Comparison of ENCODE assay signal across 12 mouse cellular contexts in genomic region chr2:170404781-170405573, GRCm38 (mm10). TPM values are rescaled to one million over a fixed set of nuclear protein-coding genes. Genes with fewer than 3 reads are reported as not detected.
DNase-seq lines count a peak whose midpoint lies in the region; ATAC-seq and TF ChIP-seq lines count a peak whose summit lies in the region.
"Had no signal": no experiment of that assay in that cellular context is flagged by ENCODE, and none has a peak within 500 bp of the region (broad histone marks: within the 10 kb centered on the region; RNA-seq: fewer than 3 reads in every experiment).

No protein-coding gene starts in this region.

- no peak for TF ChIP-seq CTCF in left cerebral cortex, adult 2 months (IDR thresholded peaks at IDR 0.05)

- H3K9me3 ChIP-seq in embryonic facial prominence, embryonic 13.5 days = no peaks in the 10 kb centered on the region
- H3K9me3 ChIP-seq in hindbrain, embryonic 16.5 days (ENCODE audit: control insufficient read depth, low read length) = 0 out of 2 replicates have a peak, but pooled peaks cover under 1% of the 10 kb centered on the region
- no peaks in the 10 kb centered on the region for H3K9me3 ChIP-seq in neural tube, embryonic 15.5 days (replicated peaks)
- no peaks in the 10 kb centered on the region; the same call in 1 of the 2 replicates for H3K9me3 ChIP-seq in kidney, embryonic 16.5 days (ENCODE audit: low read length)
- H3K9me3 ChIP-seq: liver, embryonic 13.5 days had no signal

- H3K27me3 ChIP-seq in embryonic facial prominence, embryonic 13.5 days = peaks cover 10% of the 10 kb centered on the region; the same call in 1 of the 2 replicates
- no peaks in the 10 kb centered on the region for H3K27me3 ChIP-seq in hindbrain, embryonic 16.5 days (replicated peaks; ENCODE audit: control insufficient read depth, insufficient read depth, low read length)
- H3K27me3 ChIP-seq in neural tube, embryonic 15.5 days (replicated peaks) = no peaks in the 10 kb centered on the region
- peaks cover 2% of the 10 kb centered on the region; the same call in 1 of the 2 replicates for H3K27me3 ChIP-seq in kidney, embryonic 16.5 days (ENCODE audit: insufficient read depth, low read length)

- 0 out of 2 replicates have a peak overlapping the region, but pooled peaks have one; percentile 9 for H3K4me2 ChIP-seq in embryonic facial prominence, embryonic 13.5 days
- peak overlapping the region; percentile 44 for H3K4me2 ChIP-seq in hindbrain, embryonic 16.5 days (ENCODE audit: low read length)
- H3K4me2 ChIP-seq in neural tube, embryonic 15.5 days = peak overlapping the region; percentile 41
- no peak overlapping the region for H3K4me2 ChIP-seq in kidney, embryonic 16.5 days (replicated peaks; ENCODE audit: low read depth, low read length)
- H3K4me2 ChIP-seq: liver, embryonic 13.5 days had no signal

- intact Hi-C loops in left cerebral cortex, adult 2 months (cut with DNase I) = loop anchor here (5.0 kb wide), 2 partner anchors 102 to 288 kb away; no protein-coding TSS in a partner anchor
- intact Hi-C loops in left cerebral cortex, postnatal 14 days (cut with DNase I) = loop anchor here (5.0 kb wide), 1 partner anchor 288 kb away; no protein-coding TSS in a partner anchor
- intact Hi-C loops in left cerebral cortex, postnatal 4 days (cut with DNase I) = no loop called here

- peak overlapping the region; percentile 21; the same call in 1 of the 2 replicates for H3K4me3 ChIP-seq in left cerebral cortex, adult 2 months
- H3K4me3 ChIP-seq in embryonic facial prominence, embryonic 13.5 days = no peak overlapping the region
- H3K4me3 ChIP-seq in hindbrain, embryonic 16.5 days (ENCODE audit: low read length) = peak overlapping the region; percentile 25; the same call in 1 of the 2 replicates
- peak overlapping the region; percentile 5; the same call in 1 of the 2 replicates for H3K4me3 ChIP-seq in neural tube, embryonic 15.5 days (replicated peaks)
- H3K4me3 ChIP-seq in kidney, embryonic 16.5 days (ENCODE audit: low read length) = no peak overlapping the region
- H3K4me3 ChIP-seq: liver, embryonic 13.5 days had no signal

- WGBS in embryonic facial prominence, embryonic 13.5 days = 34% methylated on average over 18 of the region's 18 CpGs
- WGBS in hindbrain, embryonic 16.5 days = 13% methylated on average over 18 of the region's 18 CpGs
- WGBS in neural tube, embryonic 15.5 days = 21% methylated on average over 18 of the region's 18 CpGs
- WGBS in kidney, embryonic 16.5 days = 27% methylated on average over 18 of the region's 18 CpGs

- H3K36me3 ChIP-seq in embryonic facial prominence, embryonic 13.5 days = no peaks in the 10 kb centered on the region
- H3K36me3 ChIP-seq in hindbrain, embryonic 16.5 days (ENCODE audit: control insufficient read depth, insufficient read depth, low read length) = no peaks in the 10 kb centered on the region
- H3K36me3 ChIP-seq in neural tube, embryonic 15.5 days = no peaks in the 10 kb centered on the region
- no peaks in the 10 kb centered on the region for H3K36me3 ChIP-seq in kidney, embryonic 16.5 days (ENCODE audit: insufficient read depth, low read length)
- H3K36me3 ChIP-seq: liver, embryonic 13.5 days had no signal

- no peak overlapping the region for H3K27ac ChIP-seq in left cerebral cortex, adult 2 months
- H3K27ac ChIP-seq in embryonic facial prominence, embryonic 13.5 days = no peak overlapping the region
- H3K27ac ChIP-seq in hindbrain, embryonic 16.5 days (ENCODE audit: low read depth, low read length) = peak overlapping the region; percentile 52
- peak overlapping the region; percentile 70 for H3K27ac ChIP-seq in neural tube, embryonic 15.5 days (replicated peaks)
- no peak overlapping the region for H3K27ac ChIP-seq in kidney, embryonic 16.5 days (ENCODE audit: low read length)
- H3K27ac ChIP-seq: liver, embryonic 13.5 days had no signal

- no peak overlapping the region for H3K9ac ChIP-seq in embryonic facial prominence, embryonic 13.5 days
- H3K9ac ChIP-seq in hindbrain, embryonic 16.5 days (ENCODE audit: low read depth, low read length) = peak overlapping the region; percentile 50
- H3K9ac ChIP-seq in neural tube, embryonic 15.5 days (replicated peaks) = no peak overlapping the region
- no peak overlapping the region for H3K9ac ChIP-seq in kidney, embryonic 16.5 days (replicated peaks; ENCODE audit: low read length)
- H3K9ac ChIP-seq: liver, embryonic 13.5 days had no signal

- no peak for ATAC-seq in embryonic facial prominence, embryonic 13.5 days (ENCODE audit: insufficient number of reproducible peaks, insufficient read depth, low FRiP score, low TSS enrichment, low read depth)
- ATAC-seq in hindbrain, embryonic 16.5 days = peak; percentile 66
- ATAC-seq in neural tube, embryonic 15.5 days (ENCODE audit: low FRiP score) = no peak; the same call in 1 of the 2 replicates
- ATAC-seq in kidney, embryonic 16.5 days (ENCODE audit: low FRiP score, low TSS enrichment) = no peak
- ATAC-seq: CD4-positive, CD25-positive, alpha-beta regulatory T cell, adult 4 months had no signal

- peaks cover 37% of the 10 kb centered on the region for H3K4me1 ChIP-seq in embryonic facial prominence, embryonic 13.5 days
- H3K4me1 ChIP-seq in hindbrain, embryonic 16.5 days (ENCODE audit: control insufficient read depth, insufficient read depth, low read depth, low read length) = peaks cover 19% of the 10 kb centered on the region
- H3K4me1 ChIP-seq in neural tube, embryonic 15.5 days = peaks cover 47% of the 10 kb centered on the region
- H3K4me1 ChIP-seq in kidney, embryonic 16.5 days (ENCODE audit: insufficient read depth, low read length) = peaks cover 21% of the 10 kb centered on the region

- no peak for DNase-seq in left cerebral cortex, adult 2 months (ENCODE audit: extremely low spot score in 1 of 2, low spot score in 2 of 2)
- DNase-seq in left cerebral cortex, postnatal 14 days (ENCODE audit: low spot score in 2 of 2) = no peak
- DNase-seq in cerebellum, adult 9-11 months = no peak
- DNase-seq in left cerebral cortex, postnatal 4 days = no peak
- DNase-seq: gastrocnemius, postnatal 10 days; heart, postnatal 4 days; liver, embryonic 13.5 days had no signal

RNA-seq across cellular contexts. Expression of gene Bcas1, which starts 22.7 kb away (rescaled TPM):
- total RNA-seq in left cerebral cortex, adult 2 months (2021) = 10 to 100 TPM; 40.3 to 46.1 TPM
- total RNA-seq in left cerebral cortex, postnatal 14 days (2021) = 10 to 100 TPM; 53.7 to 70.4 TPM
- 1.00 and 1.9 TPM in 2 replicates for polyA plus RNA-seq in embryonic facial prominence, embryonic 13.5 days (2015; fragmentation: Nextera tagmentation; extraction: Ambion mirVana)
- polyA plus RNA-seq in hindbrain, embryonic 16.5 days (2015; fragmentation: Nextera tagmentation; extraction: Ambion mirVana) = 16.7 and 20.0 TPM in 2 replicates
- 9.2 and 10.6 TPM in 2 replicates for polyA plus RNA-seq in neural tube, embryonic 15.5 days (2015; fragmentation: Nextera tagmentation; extraction: Ambion mirVana)
- polyA plus RNA-seq in kidney, embryonic 16.5 days (2015; fragmentation: Nextera tagmentation; extraction: Ambion mirVana) = 0.66 and 1.0 TPM in 2 replicates
- total RNA-seq in left cerebral cortex, postnatal 4 days (2021) = 10 to 100 TPM; 10.9 to 13.6 TPM

Comparison
In these comparisons a context has a peak if more than half of its experiments do, and no peak if none do; other contexts are left out.
1. H3K27ac ChIP-seq: peak in hindbrain, embryonic 16.5 days (single experiment) and neural tube, embryonic 15.5 days (single experiment); none in left cerebral cortex, adult 2 months (single experiment), embryonic facial prominence, embryonic 13.5 days (single experiment) and kidney, embryonic 16.5 days (single experiment).
2. H3K4me3 ChIP-seq: peak in left cerebral cortex, adult 2 months (single experiment), hindbrain, embryonic 16.5 days (single experiment) and neural tube, embryonic 15.5 days (single experiment); none in embryonic facial prominence, embryonic 13.5 days (single experiment) and kidney, embryonic 16.5 days (single experiment).